Mouse (Mus musculus) intestine, embryonic 16.5 days (tissue): Measurements from ENCODE around the gene Fam110a. TPM values are rescaled to one million over a fixed set of nuclear protein-coding genes. Genes with fewer than 3 reads are reported as not detected.

Source experiments
- ATAC-seq: fragments of 200-750 bp; cut with Nextera tagmentation; 2 replicates; pipeline ENCODE4 v1.8.0; 2017; ENCODE audit warnings: moderate TSS enrichment, moderate library complexity
- H3K27ac ChIP-seq: fragments of 300-500 bp; sonication (generic); 2 replicates; pipeline ENCODE4 v1.5.1; 2014; ENCODE audit warnings: mild to moderate bottlenecking, low read length
- H3K27me3 ChIP-seq: fragments of 300-500 bp; sonication (generic); replicated peaks from 2 replicates; pipeline ENCODE4 v1.6.1; 2014; ENCODE audit warnings: low read length, control low read depth, mixed read lengths; ENCODE audit not compliant: control insufficient read depth, insufficient read depth
- H3K36me3 ChIP-seq: fragments of 300-500 bp; sonication (generic); 2 replicates; pipeline ENCODE4 v1.6.1; 2014; ENCODE audit warnings: low read length, control low read depth; ENCODE audit not compliant: control insufficient read depth, insufficient read depth
- H3K4me1 ChIP-seq: fragments of 300-500 bp; sonication (generic); 2 replicates; pipeline ENCODE4 v1.6.1; 2014; ENCODE audit warnings: low read length, control low read depth, mixed read lengths; ENCODE audit not compliant: control insufficient read depth, insufficient read depth
- H3K4me2 ChIP-seq: fragments of 300-500 bp; sonication (generic); 2 replicates; pipeline ENCODE4 v1.6.1; 2014; ENCODE audit warnings: low read depth, low read length, control low read depth
- H3K4me3 ChIP-seq: fragments of 300-500 bp; sonication (generic); 2 replicates; pipeline ENCODE4 v1.5.1; 2014; ENCODE audit warnings: mild to moderate bottlenecking, low read length
- H3K9ac ChIP-seq: fragments of 300-500 bp; sonication (generic); 2 replicates; pipeline ENCODE4 v1.6.1; 2014; ENCODE audit warnings: low read depth, low read length
- H3K9me3 ChIP-seq: fragments of 300-500 bp; sonication (generic); 2 replicates; pipeline ENCODE4 v1.6.1; 2016; ENCODE audit warnings: low read length, control low read depth; ENCODE audit not compliant: control insufficient read depth
- WGBS: fragments of 180-500 bp; shearing (Covaris S2); extraction: QIAGEN DNeasy Blood & Tissue Kit; methylation state at CpG from one replicate; pipeline ENCODE4 v1.1.7; 2014; 5-methylcytosine and 5-hydroxymethylcytosine counted together
- polyA plus RNA-seq: library from polyadenylated mRNA; unstranded; fragments of >200 nt; fragmentation: Nextera tagmentation; extraction: Ambion mirVana; gene quantifications from 2 replicates; pipeline ENCODE4 v1.2.1, GENCODE M21; 2015

Gene Fam110a
- polyA plus RNA-seq, 1 experiment from 2014 or later: 25.7 TPM

DNA sequence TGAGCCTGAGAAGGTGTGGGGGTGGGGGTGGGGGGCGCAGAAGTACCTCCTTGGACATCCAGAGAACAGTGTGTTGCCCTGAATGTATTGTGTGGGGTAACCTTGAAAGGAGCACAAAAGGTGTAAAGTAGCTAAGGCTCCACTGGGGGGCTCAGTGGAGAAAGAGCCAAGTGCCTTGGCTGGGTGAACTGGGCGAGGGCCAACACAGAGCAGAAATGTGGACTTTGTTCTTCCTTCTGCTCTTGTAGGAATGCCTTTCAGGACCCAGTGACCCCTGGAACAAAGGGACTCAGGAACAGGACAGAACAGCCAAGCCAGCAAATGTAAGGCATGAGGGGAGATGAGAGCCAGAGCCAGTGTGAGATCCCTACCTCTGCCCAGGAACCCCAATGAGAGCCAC, 31.7 kb upstream of the Fam110a start:
- H3K27ac ChIP-seq: peak overlapping the region; percentile 59
- H3K4me3 ChIP-seq: no peak overlapping the region
- 0 out of 2 replicates have a peak overlapping the region, but pooled peaks have one; percentile 16 for H3K9ac ChIP-seq
- WGBS: 27% methylated on average over 2 of the region's 2 CpGs
- no peaks in the 10 kb centered on the region for H3K36me3 ChIP-seq
- H3K4me1 ChIP-seq: peaks cover 12% of the 10 kb centered on the region; the same call in 1 of the 2 replicates
- peak; percentile 83 for ATAC-seq
- no peaks in the 10 kb centered on the region for H3K27me3 ChIP-seq
- no peak overlapping the region for H3K4me2 ChIP-seq
- H3K9me3 ChIP-seq: no peaks in the 10 kb centered on the region

DNA sequence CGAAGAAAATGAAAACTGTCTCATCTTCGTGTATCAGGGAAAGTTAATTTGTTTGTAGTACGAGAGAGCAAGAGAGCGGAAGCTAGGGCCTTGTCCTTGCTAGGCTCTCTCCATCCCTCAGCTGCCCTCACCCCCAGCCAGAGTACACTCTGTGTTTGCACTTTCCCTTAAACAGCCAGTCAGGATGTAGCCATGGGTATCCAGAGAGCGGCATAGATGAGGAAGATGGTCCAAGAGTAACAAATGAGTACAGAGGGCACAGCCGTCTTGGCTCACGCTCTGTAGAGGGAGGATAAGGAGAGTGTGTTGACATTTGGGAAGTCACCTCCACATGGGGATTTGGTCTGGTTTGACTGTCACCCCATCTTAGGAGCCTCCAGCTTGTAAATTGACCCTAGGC, 30.6 kb upstream of the Fam110a start:
- Histone ChIP-seq H3K27me3 (no peaks in the 10 kb centered on the region), H3K9ac (no peak overlapping the region), H3K4me2 (no peak overlapping the region), H3K27ac (no peak overlapping the region), H3K36me3 (no peaks in the 10 kb centered on the region), H3K4me1 (peaks cover 12% of the 10 kb centered on the region; the same call in 1 of the 2 replicates), H3K4me3 (no peak overlapping the region), H3K9me3 (no peaks in the 10 kb centered on the region)
- no peak for ATAC-seq
- 80% methylated on average over 7 of the region's 7 CpGs for WGBS

DNA sequence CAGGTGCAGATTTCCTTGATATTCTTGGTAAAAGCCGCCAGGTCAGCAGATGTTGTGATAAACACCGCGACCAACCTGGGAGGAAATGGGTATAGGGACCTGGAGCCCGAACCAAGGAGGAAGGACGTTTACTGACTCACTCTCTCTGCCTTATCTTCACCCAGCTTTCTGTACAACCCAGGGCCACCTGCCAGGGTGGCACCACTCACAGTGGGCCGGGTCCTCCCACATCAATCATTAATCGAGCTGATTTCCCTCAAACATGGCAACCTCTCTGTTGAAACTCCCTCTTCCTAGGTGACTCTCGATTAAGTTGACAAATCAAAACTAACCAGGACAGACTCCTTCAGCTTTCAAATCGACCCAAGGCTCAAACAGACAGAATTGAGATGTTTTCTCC, 30.2 kb upstream of the Fam110a start:
- Histone ChIP-seq H3K4me2 (no peak overlapping the region), H3K27ac (no peak overlapping the region), H3K9ac (no peak overlapping the region), H3K4me3 (no peak overlapping the region), H3K4me1 (peaks cover 12% of the 10 kb centered on the region; the same call in 1 of the 2 replicates), H3K36me3 (no peaks in the 10 kb centered on the region), H3K27me3 (no peaks in the 10 kb centered on the region), H3K9me3 (no peaks in the 10 kb centered on the region)
- ATAC-seq: peak; percentile 47
- WGBS: 63% methylated on average over 9 of the region's 9 CpGs

DNA sequence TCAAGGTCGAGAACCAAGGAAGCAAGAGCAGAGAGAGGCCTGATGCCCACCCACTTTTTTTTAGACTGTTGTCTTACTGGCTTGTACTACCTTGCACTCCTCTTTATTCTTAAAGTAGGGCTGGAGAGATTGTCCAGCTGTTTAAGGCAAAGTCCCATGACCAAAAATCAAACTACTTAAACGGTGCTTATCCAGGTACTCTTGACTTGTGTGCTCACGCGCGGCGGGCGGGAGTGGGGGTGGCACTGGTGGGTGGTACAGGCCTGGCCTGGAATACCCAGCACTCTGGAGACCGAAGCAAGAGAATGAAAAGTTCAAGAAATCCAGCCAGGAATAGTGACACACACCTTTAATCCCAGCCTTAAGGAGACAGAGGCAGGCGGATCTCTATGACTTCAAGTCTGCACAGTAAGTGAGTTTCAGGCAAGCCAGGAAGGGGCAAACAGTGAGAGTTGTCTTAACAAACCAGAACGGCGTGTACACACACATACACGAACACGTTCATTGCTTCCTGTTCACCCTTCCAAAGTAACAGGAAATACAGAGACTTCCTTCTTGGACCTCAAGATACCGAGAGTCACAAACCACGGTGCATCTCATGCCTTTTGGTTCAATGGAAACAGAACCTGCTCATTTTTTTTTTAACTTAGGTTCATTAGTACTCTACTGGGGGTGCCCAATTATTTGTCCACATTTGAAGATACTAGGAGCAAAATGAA, 29.2 kb upstream of the Fam110a start:
- no peak for ATAC-seq
- H3K4me2 ChIP-seq: no peak overlapping the region
- no peak overlapping the region for H3K27ac ChIP-seq
- no peaks in the 10 kb centered on the region for H3K36me3 ChIP-seq
- WGBS: 86% methylated on average over 15 of the region's 15 CpGs
- H3K4me3 ChIP-seq: no peak overlapping the region
- H3K4me1 ChIP-seq: peaks cover 12% of the 10 kb centered on the region; the same call in 1 of the 2 replicates
- no peaks in the 10 kb centered on the region for H3K9me3 ChIP-seq
- no peaks in the 10 kb centered on the region for H3K27me3 ChIP-seq
- H3K9ac ChIP-seq: no peak overlapping the region

DNA sequence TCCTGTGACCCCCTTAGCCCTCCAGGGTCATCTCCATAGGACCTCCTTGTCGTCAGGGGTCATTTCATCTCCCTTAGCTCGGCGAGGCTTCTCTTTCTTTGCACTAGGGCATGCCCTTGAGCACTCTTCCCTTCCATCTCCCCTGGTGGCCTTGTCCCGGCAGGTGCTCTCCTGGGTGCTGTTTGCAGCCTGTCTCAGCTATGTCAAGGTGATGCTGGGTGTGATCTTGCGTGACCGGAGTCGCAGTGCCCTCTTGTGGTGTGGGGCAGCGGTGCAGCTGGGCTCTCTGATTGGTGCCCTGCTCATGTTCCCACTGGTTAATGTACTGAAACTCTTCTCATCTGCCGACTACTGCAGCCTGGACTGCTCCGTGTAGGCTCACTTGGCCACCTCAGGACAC, 27.8 kb upstream of the Fam110a start:
- H3K36me3 ChIP-seq: no peaks in the 10 kb centered on the region
- no peaks in the 10 kb centered on the region for H3K9me3 ChIP-seq
- no peaks in the 10 kb centered on the region for H3K27me3 ChIP-seq
- 55% methylated on average over 10 of the region's 10 CpGs for WGBS
- peaks cover 12% of the 10 kb centered on the region; the same call in 1 of the 2 replicates for H3K4me1 ChIP-seq
- no peak for ATAC-seq
- H3K9ac ChIP-seq: no peak overlapping the region
- H3K4me2 ChIP-seq: no peak overlapping the region
- no peak overlapping the region for H3K4me3 ChIP-seq
- no peak overlapping the region for H3K27ac ChIP-seq

DNA sequence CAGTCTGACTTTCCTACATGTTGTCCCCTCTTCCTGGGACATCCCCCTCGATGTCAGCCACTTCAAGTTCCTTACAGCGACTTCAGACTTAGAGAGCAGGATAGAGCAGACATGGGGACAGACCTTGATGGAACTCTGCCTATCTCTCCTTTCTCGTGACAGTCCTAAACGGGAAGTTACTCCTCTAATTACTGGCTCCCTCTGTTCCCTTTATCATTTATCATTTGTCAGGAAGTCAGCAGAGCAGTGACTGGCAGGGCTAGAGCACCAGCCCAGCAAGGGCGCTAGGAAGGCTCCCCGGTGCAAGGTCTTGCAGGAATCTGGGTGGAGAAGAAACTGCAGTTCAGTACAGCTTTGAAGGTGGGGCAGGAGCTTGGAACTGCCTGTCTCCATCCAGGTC, 22.5 kb upstream of the Fam110a start:
- Histone ChIP-seq H3K9me3 (no peaks in the 10 kb centered on the region), H3K4me3 (no peak overlapping the region), H3K27me3 (0 out of 2 replicates have a peak, but pooled peaks cover 9% of the 10 kb centered on the region), H3K4me1 (0 out of 2 replicates have a peak, but pooled peaks cover 7% of the 10 kb centered on the region), H3K27ac (no peak overlapping the region), H3K36me3 (no peaks in the 10 kb centered on the region), H3K9ac (no peak overlapping the region), H3K4me2 (no peak overlapping the region)
- WGBS: 58% methylated on average over 6 of the region's 6 CpGs
- ATAC-seq: no peak

DNA sequence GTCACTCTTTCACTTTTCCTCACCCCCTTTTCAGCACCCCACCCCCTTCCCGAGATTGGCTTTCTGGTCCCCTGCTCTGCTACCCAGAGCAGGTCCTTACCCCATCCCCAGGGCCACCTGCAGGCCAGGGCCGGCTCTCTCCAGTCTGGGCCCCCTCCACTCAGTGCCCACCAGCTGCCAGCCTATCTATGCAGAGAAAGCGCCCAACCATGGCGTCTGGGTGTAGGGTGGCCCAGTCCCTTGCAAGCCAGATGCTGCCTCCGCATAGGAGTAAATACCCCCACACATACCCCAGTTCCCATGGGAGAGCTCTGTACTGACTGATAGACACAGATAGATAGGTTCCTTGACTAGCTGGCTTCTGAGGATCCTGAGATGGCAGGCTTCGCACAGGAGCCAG, 20.7 kb upstream of the Fam110a start:
- H3K9ac ChIP-seq: no peak overlapping the region
- ATAC-seq: no peak
- 0 out of 2 replicates have a peak, but pooled peaks cover 8% of the 10 kb centered on the region for H3K4me1 ChIP-seq
- H3K4me3 ChIP-seq: no peak overlapping the region
- no peaks in the 10 kb centered on the region for H3K36me3 ChIP-seq
- 0 out of 2 replicates have a peak, but pooled peaks cover 12% of the 10 kb centered on the region for H3K27me3 ChIP-seq
- H3K4me2 ChIP-seq: no peak overlapping the region
- 74% methylated on average over 6 of the region's 6 CpGs for WGBS
- H3K27ac ChIP-seq: no peak overlapping the region
- H3K9me3 ChIP-seq: no peaks in the 10 kb centered on the region

DNA sequence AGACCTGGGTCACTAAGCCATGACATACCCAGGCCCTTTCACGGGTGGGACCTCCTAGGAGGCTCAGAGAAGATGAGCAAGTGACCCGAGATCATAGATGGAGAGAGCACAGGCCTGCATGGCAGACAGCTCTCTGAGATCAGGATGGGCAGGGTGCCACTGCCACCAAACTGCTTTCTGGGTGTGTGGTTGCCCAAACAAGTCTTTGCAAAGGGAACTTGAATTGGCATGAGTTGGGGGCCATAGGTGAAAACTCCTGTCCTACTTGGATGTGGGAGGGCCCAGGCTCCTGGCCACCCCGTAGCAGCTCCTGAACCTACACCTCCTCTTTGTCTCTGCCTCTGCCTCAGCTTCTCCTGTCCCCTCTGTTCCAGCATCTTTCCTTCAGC, 20.3 kb upstream of the Fam110a start:
- Histone ChIP-seq H3K27ac (no peak overlapping the region), H3K9ac (no peak overlapping the region), H3K4me2 (no peak overlapping the region), H3K4me3 (no peak overlapping the region), H3K9me3 (no peaks in the 10 kb centered on the region), H3K36me3 (no peaks in the 10 kb centered on the region), H3K27me3 (0 out of 2 replicates have a peak, but pooled peaks cover 12% of the 10 kb centered on the region), H3K4me1 (0 out of 2 replicates have a peak, but pooled peaks cover 8% of the 10 kb centered on the region)
- WGBS: 49% methylated on average over 3 of the region's 3 CpGs
- ATAC-seq: no peak

DNA sequence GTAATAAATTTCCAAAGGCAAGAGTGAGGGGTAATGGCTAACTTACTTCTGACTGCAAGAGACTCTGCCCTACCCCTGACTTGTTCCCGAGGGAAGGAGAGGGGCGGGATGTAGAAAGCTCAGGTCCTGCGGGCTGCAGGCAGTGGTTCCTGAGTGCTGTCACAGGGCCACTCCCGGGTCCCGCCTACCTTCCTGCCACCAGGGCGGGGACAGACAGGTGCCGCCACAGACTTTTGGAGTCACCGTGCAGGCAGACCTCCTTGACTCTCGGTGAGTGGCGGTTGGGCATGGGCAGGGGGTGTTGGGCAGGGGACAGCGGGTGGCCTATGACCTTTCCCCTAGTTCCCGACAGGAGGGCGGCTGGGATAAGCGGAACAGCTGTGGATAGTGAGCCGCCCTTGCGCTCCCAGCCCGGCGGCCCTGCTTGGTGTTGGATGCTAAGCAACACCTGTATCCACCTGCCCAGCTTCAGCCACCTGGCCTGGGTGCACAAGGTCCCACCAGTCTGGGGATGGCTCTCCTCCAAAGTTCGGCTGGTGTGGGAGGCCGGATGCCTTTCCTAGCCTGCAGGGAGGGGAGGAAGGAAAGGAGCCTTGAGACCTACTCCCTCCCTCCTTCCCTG, 19.8 kb upstream of the Fam110a start:
- H3K4me1 ChIP-seq: 0 out of 2 replicates have a peak, but pooled peaks cover 8% of the 10 kb centered on the region

More for the DNA sequence above, 19.8 kb upstream of the Fam110a start:
- ATAC-seq: peak; percentile 41
- Histone ChIP-seq H3K4me3 (peak overlapping the region; percentile 30), H3K36me3 (no peaks in the 10 kb centered on the region), H3K27me3 (0 out of 2 replicates have a peak, but pooled peaks cover 12% of the 10 kb centered on the region), H3K9me3 (no peaks in the 10 kb centered on the region), H3K4me2 (peak overlapping the region; percentile 43), H3K9ac (peak overlapping the region; percentile 12; the same call in 1 of the 2 replicates), H3K27ac (no peak overlapping the region)
- WGBS: 14% methylated on average over 20 of the region's 20 CpGs
